Mouse (Mus musculus) liver, embryonic 14.5 days (tissue): Measurements from ENCODE around the gene Pknox1.

ENCODE experiments used
- CTCF ChIP-seq: IDR thresholded peaks from 2 replicates; pipeline ENCODE4 v1.5.1; 2016; ENCODE audit warnings: antibody characterized with exemption, low read depth, control low read depth
- EP300 ChIP-seq: IDR thresholded peaks from 2 replicates; pipeline ENCODE4 v1.6.1; 2016; ENCODE audit warnings: antibody characterized with exemption, low read depth

DNA sequence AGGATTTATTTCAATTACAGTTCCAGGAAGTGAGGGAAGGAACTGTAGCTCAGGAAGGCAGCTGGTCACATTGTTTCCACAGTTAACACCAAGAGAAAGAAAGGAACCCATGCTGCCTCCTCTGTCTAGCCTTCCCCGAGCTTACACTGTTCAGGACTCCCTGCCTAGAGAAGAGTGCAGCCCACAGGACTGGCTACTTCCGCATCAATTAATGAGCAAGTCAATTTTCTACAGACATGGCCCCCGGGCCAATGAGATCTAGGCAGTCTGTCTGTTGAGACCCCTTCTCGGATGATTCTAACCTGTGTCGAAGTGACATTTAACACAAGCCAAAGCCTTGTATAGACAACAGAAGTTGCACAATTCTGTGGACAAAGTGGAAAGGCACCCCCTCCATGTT, 70.4 kb downstream of the Pknox1 start:
- TF ChIP-seq CTCF (no peak), EP300 (no peak)
